Mouse (Mus musculus): ENCODE data around the gene Thop1. TPM values are rescaled to one million over a fixed set of nuclear protein-coding genes. Genes with fewer than 3 reads are reported as not detected.

Gene Thop1
- total and polyA plus RNA-seq, 3 experiments: 75.7 to 126 (median 113) TPM

DNA sequence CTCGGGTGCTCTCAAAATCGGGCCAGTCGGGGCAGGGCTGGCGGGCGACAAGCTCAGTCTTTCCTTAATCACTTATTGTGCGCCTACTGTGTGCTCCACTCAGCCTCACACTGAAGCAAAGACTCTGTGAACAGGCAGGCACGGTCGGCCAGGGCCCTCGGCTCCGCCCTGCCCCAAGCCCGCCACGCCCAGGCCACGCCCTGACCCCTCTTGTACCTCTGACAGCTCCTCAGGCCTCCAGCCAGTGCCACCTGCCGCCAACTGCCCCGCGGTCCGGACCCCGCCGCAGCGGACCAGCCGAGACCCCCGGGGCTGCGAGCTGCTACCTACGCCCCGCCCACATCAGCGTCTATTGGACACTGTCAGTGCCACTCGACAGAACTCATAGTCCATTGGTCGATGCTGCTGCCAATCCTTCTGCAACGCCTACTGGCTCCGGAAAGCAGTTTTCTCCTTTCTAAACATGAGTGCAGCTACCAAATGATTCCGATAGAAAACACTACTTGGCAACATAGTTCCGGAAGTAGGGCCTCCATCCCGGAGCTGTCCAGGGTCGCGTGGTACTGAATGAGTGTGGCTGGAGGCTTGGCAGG, 32.8 kb upstream of the Thop1 start, which contains the start of gene Slc39a3:
Slc39a3 (minus strand) TSS at position 439 of the 593 bp plus-strand sequence.
- Histone ChIP-seq H3K9ac (ENCODE audit: control insufficient read depth, low read depth, low read length, poor library complexity, severe bottlenecking) (peak within 1 kb of the TSS; percentile 67), H3K9me3 (replicated peaks; ENCODE audit: insufficient read depth, low read length) (no peaks in the 10 kb centered on the region), H3K4me1 (ENCODE audit: control insufficient read depth in 1 of 2, insufficient read depth in 2 of 2, low read length in 2 of 2) (no peaks in the 10 kb centered on the region), H3K27me3 (ENCODE audit: control insufficient read depth in 1 of 2, insufficient read depth in 2 of 2, low read length in 2 of 2) (no peaks in the 10 kb centered on the region), H3K79me2 (ENCODE audit: control insufficient read depth, insufficient read depth, low read length, poor library complexity) (no peaks in the 10 kb centered on the region; the same call in 1 of the 2 replicates), H3K36me3 (ENCODE audit: control insufficient read depth in 1 of 2, insufficient read depth in 2 of 2, low read length in 2 of 2) (no peaks in the 10 kb centered on the region), H3K4me3 (ENCODE audit: control insufficient read depth in 1 of 2, insufficient read depth in 1 of 2, low read depth in 2 of 2, low read length in 2 of 2) (peak within 1 kb of the TSS; percentile 44 to 82), H3K27ac (ENCODE audit: control insufficient read depth, low read depth, low read length) (0 out of 2 replicates have a peak within 1 kb of the TSS, but pooled peaks have one; percentile 14)
- peak; percentile 99 for DNase-seq (ENCODE audit: low read depth, low spot score)
- TF ChIP-seq USF2 (IDR thresholded peaks at IDR 0.05; ENCODE audit: borderline replicate concordance in 1 of 2, insufficient read depth in 1 of 2, low read depth in 1 of 2, low read length in 2 of 2): no peak
- no peak for TF ChIP-seq RAD21 (IDR thresholded peaks at IDR 0.05; ENCODE audit: low read depth, low read length)
- TF ChIP-seq MYB (IDR thresholded peaks at IDR 0.05; ENCODE audit: low read depth, low read length): no peak
- TF ChIP-seq MYC (IDR thresholded peaks at IDR 0.05; ENCODE audit: low read depth, low read length): peak; percentile 76; the same call in 1 of the 2 replicates
- peak; percentile 49 to 59; a peak in 3 of 4 replicates for TF ChIP-seq POLR2A (IDR thresholded peaks at IDR 0.05; ENCODE audit: control insufficient read depth in 1 of 2, insufficient read depth in 1 of 2, low read depth in 1 of 2, low read length in 2 of 2, poor library complexity in 1 of 2)
- peak; percentile 46; the same call in 1 of the 2 replicates for TF ChIP-seq NELFE (IDR thresholded peaks at IDR 0.05; ENCODE audit: low read depth, low read length)
- TF ChIP-seq RCOR1 (IDR thresholded peaks at IDR 0.05; ENCODE audit: low read depth, low read length): no peak
- TF ChIP-seq NRF1 (IDR thresholded peaks at IDR 0.05; ENCODE audit: insufficient read depth, low read depth, low read length, poor library complexity, severe bottlenecking): 0 out of 2 replicates have a peak, but pooled peaks have one; percentile 14
- 0 out of 2 replicates have a peak, but pooled peaks have one; percentile 53 for TF ChIP-seq MAZ (IDR thresholded peaks at IDR 0.05; ENCODE audit: low read depth, low read length)
- TF ChIP-seq ZMIZ1 (IDR thresholded peaks at IDR 0.05; ENCODE audit: low read depth, low read length): no peak
- no peak for TF ChIP-seq ETS1 (IDR thresholded peaks at IDR 0.05; ENCODE audit: low read depth, low read length)
- TF ChIP-seq MAFK (IDR thresholded peaks at IDR 0.05; ENCODE audit: borderline replicate concordance, low read depth, low read length): no peak
- TF ChIP-seq POLR2AphosphoS5 (IDR thresholded peaks at IDR 0.05; ENCODE audit: borderline replicate concordance, low read depth, low read length): no peak
- peak; percentile 39; the same call in 1 of the 2 replicates for TF ChIP-seq MAX (IDR thresholded peaks at IDR 0.05; ENCODE audit: low read length)
- TF ChIP-seq HCFC1 (IDR thresholded peaks at IDR 0.05; ENCODE audit: low read depth, low read length): peak; percentile 94
- no peak for TF ChIP-seq TAL1 (IDR thresholded peaks at IDR 0.05; ENCODE audit: low read length)
- TF ChIP-seq ZKSCAN1 (IDR thresholded peaks at IDR 0.05; ENCODE audit: low read depth, low read length): peak; percentile 97
- TF ChIP-seq KAT2A (conservative IDR thresholded peaks at IDR 0.05; ENCODE audit: low read depth, low read length): peak; percentile 65; the same call in 1 of the 2 replicates
- peak; percentile 100 for TF ChIP-seq SIN3A (IDR thresholded peaks at IDR 0.05; ENCODE audit: low read length)
- TF ChIP-seq POLR2AphosphoS2 (IDR thresholded peaks at IDR 0.05; ENCODE audit: low read length): no peak
- peak; percentile 75 for TF ChIP-seq ELF1 (IDR thresholded peaks at IDR 0.05; ENCODE audit: low read depth, low read length)
- no peak for TF ChIP-seq SMC3 (IDR thresholded peaks at IDR 0.05; ENCODE audit: low read depth, low read length)
- TF ChIP-seq TCF12 (IDR thresholded peaks at IDR 0.05; ENCODE audit: low read depth, low read length): 0 out of 2 replicates have a peak, but pooled peaks have one; percentile 23
- TF ChIP-seq ZC3H11A (IDR thresholded peaks at IDR 0.05; ENCODE audit: low read depth, low read length): no peak
- TF ChIP-seq ZNF384 (IDR thresholded peaks at IDR 0.05; ENCODE audit: low read depth, low read length): no peak
- TF ChIP-seq E2F4 (IDR thresholded peaks at IDR 0.05; ENCODE audit: borderline replicate concordance, low read depth, low read length): no peak
- no peak for TF ChIP-seq MEF2A (IDR thresholded peaks at IDR 0.05; ENCODE audit: extremely low read depth, insufficient replicate concordance, low read depth, low read length, poor library complexity, severe bottlenecking)
- peak; percentile 76 for TF ChIP-seq TBP (IDR thresholded peaks at IDR 0.05; ENCODE audit: low read depth, low read length)
- TF ChIP-seq CHD1 (IDR thresholded peaks at IDR 0.05; ENCODE audit: low read depth, low read length): no peak
- no peak for TF ChIP-seq GABPA (IDR thresholded peaks at IDR 0.05; ENCODE audit: low read depth, low read length)
- TF ChIP-seq BHLHE40 (IDR thresholded peaks at IDR 0.05; ENCODE audit: borderline replicate concordance, low read depth, low read length): no peak
- peak; percentile 91 for TF ChIP-seq CHD2 (IDR thresholded peaks at IDR 0.05; ENCODE audit: low read length)
- TF ChIP-seq JUND (IDR thresholded peaks at IDR 0.05; ENCODE audit: low read depth, low read length): no peak
- no peak for TF ChIP-seq GATA1 (IDR thresholded peaks at IDR 0.05; ENCODE audit: low read depth, low read length)
- TF ChIP-seq USF1 (IDR thresholded peaks at IDR 0.05; ENCODE audit: low read depth, low read length): no peak
- TF ChIP-seq UBTF (IDR thresholded peaks at IDR 0.05; ENCODE audit: borderline replicate concordance, insufficient read depth, low read depth, low read length): no peak; the same call in 1 of the 2 replicates
